Mouse (Mus musculus): ENCODE results near the gene Krt6a.

DNA sequence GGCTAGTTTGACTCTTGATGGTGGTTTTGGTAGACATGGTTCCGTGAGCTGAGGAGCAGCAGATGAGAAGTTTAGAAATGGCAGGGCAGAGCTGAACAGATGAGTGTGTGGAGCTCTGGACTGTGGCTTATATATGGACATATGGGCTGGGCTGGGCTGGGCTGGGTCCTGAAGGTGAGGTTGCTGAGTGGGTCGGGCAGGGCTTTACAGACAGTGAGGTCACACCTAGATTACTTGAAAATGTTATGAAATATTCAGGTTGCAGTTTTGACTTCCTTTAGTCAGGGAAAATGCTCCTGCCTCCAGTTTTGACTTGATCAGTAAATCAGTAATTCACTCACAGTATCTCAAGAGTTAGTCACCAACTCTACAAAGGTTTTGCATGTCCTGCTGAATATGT lies 13.9 kb downstream of the Krt6a start, which contains the start of gene Krt6b:
- TF ChIP-seq EP300 (IDR thresholded peaks at IDR 0.05; ENCODE audit: low read depth): no peak
- TF ChIP-seq CTCF (IDR thresholded peaks at IDR 0.05; ENCODE audit: low read depth): no peak
